Mouse (Mus musculus): ENCODE data around the gene Pspc1.

GRCm38 (mm10) chr14:56793243-56793642 is 15.1 kb upstream of the Pspc1 start:
- TF ChIP-seq GATA1 (IDR thresholded peaks at IDR 0.05; ENCODE audit: borderline replicate concordance, low read length) (no peak), FLI1 (IDR thresholded peaks at IDR 0.05; ENCODE audit: low read length) (no peak)

Measured in megakaryocyte, embryonic 14.5 days (primary cell).